Mouse (Mus musculus): ENCODE data around the gene Pth1r. TPM values are rescaled to one million over a fixed set of nuclear protein-coding genes. Genes with fewer than 3 reads are reported as not detected.

Gene Pth1r
- total and polyA plus RNA-seq, 3 experiments, result 0.15 to 0.77 TPM; not detected in 1

GRCm38 (mm10) chr9:110778100-110778499 is 31.2 kb upstream of the Pth1r start:
- peaks cover 0 to 1% of the 10 kb centered on the region in 2 experiments; a peak in 3 of 4 replicates for H3K27me3 ChIP-seq (ENCODE audit: control insufficient read depth in 1 of 2, insufficient read depth in 2 of 2, low read length in 2 of 2)
- peaks cover 0 to 5% of the 10 kb centered on the region in 2 experiments; a peak in 1 of 4 replicates for H3K4me1 ChIP-seq (ENCODE audit: control insufficient read depth in 1 of 2, insufficient read depth in 2 of 2, low read length in 2 of 2)
- no peaks in the 10 kb centered on the region for H3K9me3 ChIP-seq (replicated peaks; ENCODE audit: insufficient read depth, low read length)
- no peak overlapping the region for H3K9ac ChIP-seq (ENCODE audit: control insufficient read depth, low read depth, low read length, poor library complexity, severe bottlenecking)
- H3K36me3 ChIP-seq (ENCODE audit: control insufficient read depth in 1 of 2, insufficient read depth in 2 of 2, low read length in 2 of 2), result no peaks in the 10 kb centered on the region
- DNase-seq (ENCODE audit: low read depth, low spot score), result no peak
- H3K4me3 ChIP-seq (ENCODE audit: control insufficient read depth in 1 of 2, insufficient read depth in 1 of 2, low read depth in 2 of 2, low read length in 2 of 2), result no peak overlapping the region
- no peaks in the 10 kb centered on the region for H3K79me2 ChIP-seq (ENCODE audit: control insufficient read depth, insufficient read depth, low read length, poor library complexity)
- no peak for TF ChIP-seq MEF2A (IDR thresholded peaks at IDR 0.05; ENCODE audit: extremely low read depth, insufficient replicate concordance, low read depth, low read length, poor library complexity, severe bottlenecking)
- no peak for TF ChIP-seq CHD2 (IDR thresholded peaks at IDR 0.05; ENCODE audit: low read length)
- TF ChIP-seq MAX (IDR thresholded peaks at IDR 0.05; ENCODE audit: low read length), result no peak
- no peak for TF ChIP-seq TAL1 (IDR thresholded peaks at IDR 0.05; ENCODE audit: low read length)
- TF ChIP-seq MYB (IDR thresholded peaks at IDR 0.05; ENCODE audit: low read depth, low read length), result no peak
- no peak for TF ChIP-seq ELF1 (IDR thresholded peaks at IDR 0.05; ENCODE audit: low read depth, low read length)
- TF ChIP-seq GABPA (IDR thresholded peaks at IDR 0.05; ENCODE audit: low read depth, low read length), result no peak
- no peak for TF ChIP-seq MXI1 (IDR thresholded peaks at IDR 0.05; ENCODE audit: low read depth, low read length)
- no peak for TF ChIP-seq CHD1 (IDR thresholded peaks at IDR 0.05; ENCODE audit: low read depth, low read length)
- no peak for TF ChIP-seq JUND (IDR thresholded peaks at IDR 0.05; ENCODE audit: low read depth, low read length)
- no peak for TF ChIP-seq HCFC1 (IDR thresholded peaks at IDR 0.05; ENCODE audit: low read depth, low read length)
- no peak for TF ChIP-seq MYC (IDR thresholded peaks at IDR 0.05; ENCODE audit: low read depth, low read length)
- TF ChIP-seq SMC3 (IDR thresholded peaks at IDR 0.05; ENCODE audit: low read depth, low read length), result no peak
- TF ChIP-seq USF2 (IDR thresholded peaks at IDR 0.05; ENCODE audit: borderline replicate concordance in 1 of 2, insufficient read depth in 1 of 2, low read depth in 1 of 2, low read length in 2 of 2), result no peak
- TF ChIP-seq POLR2A (IDR thresholded peaks at IDR 0.05; ENCODE audit: control insufficient read depth in 1 of 2, insufficient read depth in 1 of 2, low read depth in 1 of 2, low read length in 2 of 2, poor library complexity in 1 of 2), result no peak
- TF ChIP-seq POLR2AphosphoS2 (IDR thresholded peaks at IDR 0.05; ENCODE audit: low read length), result no peak
- no peak for TF ChIP-seq BHLHE40 (IDR thresholded peaks at IDR 0.05; ENCODE audit: borderline replicate concordance, low read depth, low read length)
- no peak for TF ChIP-seq NELFE (IDR thresholded peaks at IDR 0.05; ENCODE audit: low read depth, low read length)
- no peak for TF ChIP-seq USF1 (IDR thresholded peaks at IDR 0.05; ENCODE audit: low read depth, low read length)
- TF ChIP-seq MAFK (IDR thresholded peaks at IDR 0.05; ENCODE audit: borderline replicate concordance, low read depth, low read length), result no peak
- H3K27ac ChIP-seq (ENCODE audit: control insufficient read depth, low read depth, low read length), result no peak overlapping the region
